ENCODE assay signal across 13 mouse cellular contexts in the genomic region with DNA sequence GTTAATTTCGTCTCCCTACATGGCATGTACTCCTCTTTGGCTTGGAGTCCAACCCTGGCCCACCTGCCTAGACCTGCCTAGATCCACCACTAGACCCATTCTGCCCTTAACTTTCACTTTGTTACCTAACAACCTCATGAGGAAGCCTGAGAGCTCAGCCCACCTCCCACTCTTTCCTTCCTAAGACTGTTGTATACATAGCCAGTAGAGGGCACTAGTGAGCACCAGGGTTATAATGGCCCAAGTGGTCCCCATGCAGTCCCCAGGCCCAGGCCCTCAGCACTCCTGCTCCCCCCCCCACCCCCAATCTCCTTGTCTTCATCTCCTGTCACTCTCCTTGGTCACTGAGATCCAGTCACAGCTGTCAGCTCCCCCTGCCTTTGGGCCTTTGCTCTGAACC.
DNase-seq lines count a peak whose midpoint lies in the region; ATAC-seq and TF ChIP-seq lines count a peak whose summit lies in the region.
"Had no signal": no experiment of that assay in that cellular context is flagged by ENCODE, and none has a peak within 500 bp of the region (broad histone marks: within the 10 kb centered on the region; RNA-seq: fewer than 3 reads in every experiment).

No protein-coding gene starts in this region.

- H3K36me3 ChIP-seq in lung, postnatal 0 days (ENCODE audit: insufficient read depth, low read length) = no peaks in the 10 kb centered on the region
- no peaks in the 10 kb centered on the region for H3K36me3 ChIP-seq in G1E (replicated peaks)
- H3K36me3 ChIP-seq in small intestine, adult 2 months (ENCODE audit: control insufficient read depth, insufficient read depth, low read length) = no peaks in the 10 kb centered on the region
- H3K36me3 ChIP-seq: hindbrain, embryonic 12.5 days; limb, embryonic 12.5 days had no signal

- H3K27me3 ChIP-seq in lung, postnatal 0 days (replicated peaks; ENCODE audit: insufficient read depth, low read length) = no peaks in the 10 kb centered on the region
- no peaks in the 10 kb centered on the region for H3K27me3 ChIP-seq in G1E (ENCODE audit: insufficient read depth, low read length)
- H3K27me3 ChIP-seq in small intestine, adult 2 months (ENCODE audit: control insufficient read depth, insufficient read depth, low read length) = no peaks in the 10 kb centered on the region
- H3K27me3 ChIP-seq: hindbrain, embryonic 12.5 days; limb, embryonic 12.5 days had no signal

- H3K9ac ChIP-seq in lung, postnatal 0 days (replicated peaks; ENCODE audit: low read depth) = no peak overlapping the region
- H3K9ac ChIP-seq: hindbrain, embryonic 12.5 days; limb, embryonic 12.5 days had no signal

- no peaks in the 10 kb centered on the region for H3K4me1 ChIP-seq in lung, postnatal 0 days (ENCODE audit: insufficient read depth, low read depth, low read length)
- no peaks in the 10 kb centered on the region for H3K4me1 ChIP-seq in lung, adult 2 months (ENCODE audit: control insufficient read depth, insufficient read depth, low read length)
- H3K4me1 ChIP-seq in G1E (ENCODE audit: insufficient read depth, low read depth, low read length) = no peaks in the 10 kb centered on the region
- H3K4me1 ChIP-seq in small intestine, adult 2 months (ENCODE audit: control insufficient read depth, insufficient read depth, insufficient read length, low read length) = no peaks in the 10 kb centered on the region
- H3K4me1 ChIP-seq: hindbrain, embryonic 12.5 days; limb, embryonic 12.5 days had no signal

- WGBS in lung, postnatal 0 days = 84% methylated on average over 1 of the region's 1 CpGs
- WGBS in lung, adult 2 months = 84% methylated on average over 1 of the region's 1 CpGs
- 89% methylated on average over 1 of the region's 1 CpGs for WGBS in small intestine, adult 2 months

- H3K9me3 ChIP-seq in lung, postnatal 0 days (ENCODE audit: low read length) = no peaks in the 10 kb centered on the region
- no peaks in the 10 kb centered on the region for H3K9me3 ChIP-seq in G1E (replicated peaks)
- H3K9me3 ChIP-seq: hindbrain, embryonic 12.5 days; limb, embryonic 12.5 days had no signal

- TF ChIP-seq EP300 in lung, postnatal 0 days (IDR thresholded peaks at IDR 0.05) = no peak

- no peak overlapping the region for H3K27ac ChIP-seq in gastrocnemius, adult 2 months
- H3K27ac ChIP-seq in lung, postnatal 0 days (ENCODE audit: low read length) = no peak overlapping the region
- no peak overlapping the region for H3K27ac ChIP-seq in small intestine, adult 2 months (ENCODE audit: insufficient read depth, low read depth, low read length)
- H3K27ac ChIP-seq: hindbrain, embryonic 12.5 days; limb, embryonic 12.5 days; macrophage had no signal

- intact Hi-C loops in gastrocnemius, adult 2 months (cut with DNase I) = no loop called here

- ATAC-seq in lung, postnatal 0 days = no peak
- ATAC-seq in G1E (ENCODE audit: extremely low read depth, insufficient number of reproducible peaks, low FRiP score, poor library complexity, severe bottlenecking) = no peak
- ATAC-seq in activated CD4-positive, CD25-positive, alpha-beta regulatory T cell, adult 4 months = no peak

- no peak overlapping the region for H3K4me2 ChIP-seq in lung, postnatal 0 days (replicated peaks; ENCODE audit: low read depth, low read length)
- H3K4me2 ChIP-seq: hindbrain, embryonic 12.5 days; limb, embryonic 12.5 days had no signal

- no peak for DNase-seq in gastrocnemius, adult 2 months
- DNase-seq in gastrocnemius, adult 8-10 months (ENCODE audit: low spot score in 2 of 2) = no peak
- no peak for DNase-seq in lung, postnatal 0 days (ENCODE audit: low spot score)
- no peak for DNase-seq in lung, adult 2 months
- no peak for DNase-seq in G1E (ENCODE audit: low spot score)
- DNase-seq in spleen, postnatal 14 days (ENCODE audit: low spot score in 2 of 2) = no peak
- DNase-seq: layer of hippocampus, adult 9-11 months; right cerebral cortex, postnatal 4 days had no signal

- TF ChIP-seq POLR2A in lung, adult 2 months (IDR thresholded peaks at IDR 0.05; ENCODE audit: borderline replicate concordance, extremely low read depth, low read depth, low read length) = no peak
- no peak for TF ChIP-seq POLR2A in small intestine, adult 2 months (IDR thresholded peaks at IDR 0.05; ENCODE audit: low read depth, low read length)

- peak; percentile 44; the same call in 1 of the 2 replicates for TF ChIP-seq CTCF in gastrocnemius, adult 2 months (IDR thresholded peaks at IDR 0.05)
- peak; percentile 32 for TF ChIP-seq CTCF in lung, postnatal 0 days (IDR thresholded peaks at IDR 0.05)
- TF ChIP-seq CTCF in lung, adult 2 months (IDR thresholded peaks at IDR 0.05; ENCODE audit: insufficient read depth, low read length) = no peak
- TF ChIP-seq CTCF in G1E (IDR thresholded peaks at IDR 0.05; ENCODE audit: low read depth, low read length) = peak; percentile 31; the same call in 1 of the 2 replicates
- peak; percentile 39; the same call in 1 of the 2 replicates for TF ChIP-seq CTCF in small intestine, adult 2 months (IDR thresholded peaks at IDR 0.05; ENCODE audit: extremely low read depth, insufficient read length, insufficient replicate concordance, low read depth, low read length)

- H3K4me3 ChIP-seq in gastrocnemius, adult 2 months = no peak overlapping the region
- no peak overlapping the region for H3K4me3 ChIP-seq in lung, postnatal 0 days (ENCODE audit: low read depth, low read length)
- H3K4me3 ChIP-seq in lung, adult 2 months (replicated peaks; ENCODE audit: extremely low read depth, low read depth, low read length) = no peak overlapping the region
- H3K4me3 ChIP-seq in G1E (ENCODE audit: low read depth, low read length) = no peak overlapping the region
- no peak overlapping the region for H3K4me3 ChIP-seq in small intestine, adult 2 months (ENCODE audit: low read depth, low read length)
- H3K4me3 ChIP-seq: hindbrain, embryonic 12.5 days; limb, embryonic 12.5 days had no signal
